Mouse (Mus musculus) forebrain, embryonic 10.5 days (tissue): ENCODE measurements around the gene Rptor. TPM values are rescaled to one million over a fixed set of nuclear protein-coding genes. Genes with fewer than 3 reads are reported as not detected.
A peak's percentile ranks its signal among the peaks of the same experiment; 100 is the strongest.

Experiments
- DNase-seq: peaks from one replicate; pipeline ENCODE4 v3.0.0-alpha.2; 2017; ENCODE audit warnings: low spot score; ENCODE audit errors: extremely low spot score
- H3K27ac ChIP-seq: fragments of 300-500 bp; sonication (generic); 2 replicates; pipeline ENCODE4 v1.5.1; 2016; ENCODE audit warnings: mild to moderate bottlenecking
- H3K27me3 ChIP-seq: fragments of 300-500 bp; sonication (generic); 2 replicates; pipeline ENCODE4 v1.6.1; 2016; ENCODE audit warnings: mild to moderate bottlenecking; ENCODE audit not compliant: poor library complexity, severe bottlenecking
- H3K36me3 ChIP-seq: fragments of 300-500 bp; sonication (generic); replicated peaks from 2 replicates; pipeline ENCODE4 v1.6.1; 2016; ENCODE audit warnings: mild to moderate bottlenecking, moderate library complexity
- H3K4me1 ChIP-seq: fragments of 300-500 bp; sonication (generic); 2 replicates; pipeline ENCODE4 v1.6.1; 2016
- H3K4me3 ChIP-seq: fragments of 300-500 bp; sonication (generic); 2 replicates; pipeline ENCODE4 v1.5.1; 2016; ENCODE audit warnings: mild to moderate bottlenecking, moderate library complexity
- H3K9me3 ChIP-seq: fragments of 300-500 bp; sonication (generic); 2 replicates; pipeline ENCODE4 v1.6.1; 2016; ENCODE audit warnings: mild to moderate bottlenecking, moderate library complexity
- WGBS: fragments of 180-500 bp; shearing (Covaris S2); methylation state at CpG from one replicate; pipeline ENCODE4 v1.1.7; 2016; 5-methylcytosine and 5-hydroxymethylcytosine counted together
- polyA plus RNA-seq: library from polyadenylated mRNA; unstranded; fragments of >200 nt; fragmentation: Nextera tagmentation; extraction: Ambion mirVana; gene quantifications from 2 replicates; pipeline ENCODE4 v1.2.1, GENCODE M21; 2016

Gene Rptor
- polyA plus RNA-seq, 1 experiment from 2014 or later = 12.8 TPM

DNA sequence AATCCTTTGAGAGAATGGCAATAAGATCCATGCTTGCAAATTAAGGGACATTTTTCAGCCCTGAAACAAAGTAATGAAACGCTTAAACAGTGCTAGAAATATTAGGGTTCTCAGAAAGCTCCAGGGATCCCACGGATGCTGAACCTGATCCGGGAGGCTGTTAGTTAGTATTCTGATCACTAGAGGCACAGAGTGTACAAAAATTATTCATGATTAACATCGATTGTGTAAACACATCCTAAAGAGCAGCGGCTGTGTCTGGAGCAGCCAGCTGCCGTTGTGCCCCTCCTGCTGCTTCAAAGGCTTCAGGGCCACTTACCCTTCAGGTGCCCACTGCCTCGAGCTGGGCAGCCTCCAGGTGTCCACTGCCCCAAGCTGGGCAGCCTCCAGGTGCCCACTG is 185.8 kb downstream of the Rptor start:
- H3K36me3 ChIP-seq = 0 out of 2 replicates have a peak, but pooled peaks cover 10% of the 10 kb centered on the region
- peaks cover 24% of the 10 kb centered on the region for H3K4me1 ChIP-seq
- no peaks in the 10 kb centered on the region for H3K9me3 ChIP-seq
- 85% methylated on average over 7 of the region's 7 CpGs for WGBS
- no peak overlapping the region for H3K27ac ChIP-seq
- no peak for DNase-seq
- H3K4me3 ChIP-seq = no peak overlapping the region
- no peaks in the 10 kb centered on the region for H3K27me3 ChIP-seq

DNA sequence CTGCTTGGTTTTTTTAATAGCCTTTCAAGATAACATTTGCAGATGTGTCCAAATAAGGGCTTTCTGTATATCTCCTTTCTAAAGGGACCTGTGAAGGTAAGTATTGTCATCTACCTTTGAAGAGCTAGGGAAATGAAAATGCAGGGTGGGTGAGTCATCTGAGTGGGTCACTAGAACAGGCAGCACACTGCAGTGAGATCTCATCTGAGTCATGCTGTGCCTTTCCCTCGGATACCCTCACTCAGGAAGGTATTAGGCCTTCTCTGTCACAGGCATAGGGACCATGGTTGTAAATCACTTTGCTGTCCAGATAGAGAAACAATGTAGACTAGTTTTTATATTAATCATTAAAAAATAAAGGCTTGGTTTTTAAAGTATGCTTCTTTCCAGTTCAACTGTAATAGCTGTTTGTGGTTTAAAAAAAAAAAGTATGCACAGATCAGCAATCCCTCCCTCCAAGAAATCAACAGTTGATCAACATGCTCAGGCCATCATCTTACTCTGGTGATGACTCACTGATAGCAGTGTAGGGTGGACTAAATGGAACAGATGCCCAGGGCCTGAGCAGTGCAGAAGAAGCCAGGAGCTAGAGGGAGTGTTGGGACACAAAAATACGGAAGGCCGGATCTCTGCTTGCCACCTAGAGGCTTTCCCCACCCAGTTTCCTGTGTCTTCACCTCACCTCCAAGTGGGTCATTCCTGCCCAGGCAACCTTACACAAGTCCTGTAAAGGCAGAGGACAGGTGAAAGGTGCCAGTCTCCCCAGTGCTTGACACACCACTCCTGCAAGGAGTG is 186.4 kb downstream of the Rptor start:
- Histone ChIP-seq H3K9me3 (no peaks in the 10 kb centered on the region), H3K4me1 (peaks cover 24% of the 10 kb centered on the region), H3K27ac (peak overlapping the region; percentile 31; the same call in 1 of the 2 replicates), H3K27me3 (no peaks in the 10 kb centered on the region), H3K36me3 (0 out of 2 replicates have a peak, but pooled peaks cover 10% of the 10 kb centered on the region), H3K4me3 (no peak overlapping the region)
- no peak for DNase-seq
- WGBS = 67% methylated on average over 3 of the region's 3 CpGs

DNA sequence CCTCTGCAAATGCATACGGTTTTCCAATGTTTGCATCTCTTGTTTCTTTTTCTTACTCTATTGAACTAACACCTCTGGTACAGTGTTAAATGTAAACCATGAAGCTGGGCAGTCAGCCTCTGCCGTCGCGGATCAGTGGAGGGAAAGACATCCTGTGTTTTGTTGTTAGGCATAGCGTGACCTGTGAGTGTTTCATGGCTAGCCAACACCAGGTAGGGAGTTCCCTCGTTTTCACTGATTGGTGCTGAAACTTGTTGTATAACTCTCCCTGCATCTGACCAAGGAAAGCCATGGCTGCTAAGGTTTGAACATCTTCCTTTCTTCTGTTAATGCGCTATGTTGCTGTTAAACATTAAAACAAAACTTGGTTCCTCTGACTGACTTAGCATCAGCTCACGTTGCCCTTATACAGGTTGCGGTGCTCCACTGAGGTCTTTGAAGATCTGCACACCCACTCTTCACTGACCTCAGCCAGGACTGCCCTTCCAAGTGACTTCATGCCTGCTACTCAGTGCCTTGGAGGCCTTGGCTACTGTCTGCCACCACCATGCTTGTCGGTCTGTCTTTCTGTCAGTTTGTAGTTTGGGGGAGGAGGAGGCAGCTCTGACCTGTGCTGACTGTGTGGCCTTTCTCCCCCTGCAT is 189.3 kb downstream of the Rptor start:
- Histone ChIP-seq H3K9me3 (no peaks in the 10 kb centered on the region), H3K4me1 (peaks cover 39% of the 10 kb centered on the region), H3K27me3 (no peaks in the 10 kb centered on the region), H3K4me3 (no peak overlapping the region), H3K27ac (no peak overlapping the region), H3K36me3 (0 out of 2 replicates have a peak, but pooled peaks cover 3% of the 10 kb centered on the region)
- 91% methylated on average over 10 of the region's 10 CpGs for WGBS
- no peak for DNase-seq

DNA sequence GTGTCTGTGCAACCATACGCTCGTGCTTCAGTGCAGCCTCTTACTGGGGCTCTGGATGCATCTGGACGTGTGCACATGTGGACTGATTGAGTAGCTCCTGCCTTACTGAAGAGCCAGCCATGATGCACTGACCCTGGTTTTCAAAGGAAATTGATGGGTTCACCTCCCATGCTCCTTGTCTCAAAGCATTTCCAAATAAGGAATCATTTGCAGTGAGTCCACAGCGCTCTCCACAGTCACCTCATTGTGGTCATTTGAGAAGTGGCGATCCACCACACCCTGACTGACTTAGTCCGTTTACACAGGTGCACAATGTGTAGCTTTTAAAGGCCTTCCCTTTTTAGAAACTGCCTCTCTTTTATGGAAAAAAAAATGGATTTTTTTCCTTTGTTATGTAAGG is 190.7 kb downstream of the Rptor start:
- H3K4me1 ChIP-seq = peaks cover 36% of the 10 kb centered on the region
- DNase-seq = no peak
- H3K9me3 ChIP-seq = no peaks in the 10 kb centered on the region
- H3K36me3 ChIP-seq = no peaks in the 10 kb centered on the region; the same call in 1 of the 2 replicates
- peak overlapping the region; percentile 27; the same call in 1 of the 2 replicates for H3K27ac ChIP-seq
- H3K4me3 ChIP-seq = no peak overlapping the region
- H3K27me3 ChIP-seq = no peaks in the 10 kb centered on the region
- 70% methylated on average over 6 of the region's 6 CpGs for WGBS

DNA sequence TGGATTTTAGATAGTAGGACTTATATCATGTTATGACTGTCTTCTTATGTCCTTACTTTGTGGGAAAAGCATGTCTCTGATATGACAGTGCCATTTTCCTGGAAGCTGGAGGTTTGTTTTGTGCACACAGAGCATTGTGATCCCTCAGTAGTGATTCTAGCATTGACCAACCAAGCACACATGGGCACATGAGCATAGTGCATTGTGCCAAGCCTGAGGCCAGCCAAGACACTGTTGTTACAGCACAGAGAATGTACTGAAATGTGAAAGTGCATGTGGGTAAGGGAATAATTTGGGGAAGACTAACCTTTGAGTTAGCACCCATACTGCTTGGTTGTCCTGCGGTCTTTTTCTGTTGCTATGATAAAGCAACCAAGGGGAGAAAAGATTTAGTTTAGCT is 191.3 kb downstream of the Rptor start:
- peaks cover 34% of the 10 kb centered on the region for H3K4me1 ChIP-seq
- H3K27me3 ChIP-seq = no peaks in the 10 kb centered on the region
- no peak overlapping the region; the same call in 1 of the 2 replicates for H3K27ac ChIP-seq
- no peak for DNase-seq
- no peaks in the 10 kb centered on the region for H3K9me3 ChIP-seq
- WGBS = 97% methylated on average over 1 of the region's 1 CpGs
- peaks cover 5% of the 10 kb centered on the region; the same call in 1 of the 2 replicates for H3K36me3 ChIP-seq
- H3K4me3 ChIP-seq = no peak overlapping the region

DNA sequence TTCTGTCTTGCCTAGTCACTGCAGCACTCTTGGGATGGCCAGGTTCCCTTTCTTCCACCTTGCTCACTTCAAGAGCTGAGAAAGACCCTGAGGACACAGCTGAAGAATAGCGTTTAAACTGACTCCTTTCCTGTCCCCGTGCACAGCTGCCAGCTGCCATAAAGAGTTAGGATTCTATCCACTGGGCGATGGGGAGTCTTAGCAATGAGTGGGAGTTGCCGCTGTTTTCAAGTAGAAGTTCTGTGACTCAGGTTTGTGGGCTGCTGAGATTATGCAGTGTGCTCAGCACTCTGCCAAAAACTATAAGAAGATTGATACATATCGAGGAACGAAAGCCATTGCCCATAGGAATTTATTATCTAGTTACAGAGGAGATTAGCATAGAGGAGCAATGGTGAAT is 192.0 kb downstream of the Rptor start:
- no peaks in the 10 kb centered on the region for H3K9me3 ChIP-seq
- no peak overlapping the region for H3K27ac ChIP-seq
- H3K27me3 ChIP-seq = no peaks in the 10 kb centered on the region
- 86% methylated on average over 6 of the region's 6 CpGs for WGBS
- DNase-seq = no peak
- peaks cover 30% of the 10 kb centered on the region for H3K4me1 ChIP-seq
- H3K36me3 ChIP-seq = peaks cover 10% of the 10 kb centered on the region
- no peak overlapping the region for H3K4me3 ChIP-seq

DNA sequence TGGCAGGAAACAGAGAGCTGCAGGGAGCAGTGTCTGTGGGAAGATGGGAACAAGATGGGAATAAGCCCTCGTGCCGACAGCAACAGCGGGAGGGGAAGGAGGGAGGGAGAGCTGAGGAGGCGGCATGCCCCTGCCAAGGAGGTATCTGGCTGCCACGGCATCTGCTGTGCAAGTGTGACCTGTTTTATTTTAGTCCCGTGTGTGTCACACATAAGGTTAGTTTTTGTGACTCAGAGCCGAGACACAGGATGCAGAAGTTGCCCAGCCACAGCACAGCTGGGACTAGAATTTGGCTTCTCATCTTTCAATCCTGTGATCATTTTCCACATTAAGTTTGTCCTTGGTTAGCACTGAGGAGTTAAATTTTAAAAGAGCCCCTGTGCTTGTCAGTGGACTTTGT is 193.7 kb downstream of the Rptor start:
- Histone ChIP-seq H3K9me3 (no peaks in the 10 kb centered on the region), H3K27me3 (no peaks in the 10 kb centered on the region), H3K4me1 (peaks cover 24% of the 10 kb centered on the region), H3K27ac (peak overlapping the region; percentile 40; the same call in 1 of the 2 replicates), H3K36me3 (peaks cover 13% of the 10 kb centered on the region), H3K4me3 (no peak overlapping the region)
- WGBS = 67% methylated on average over 7 of the region's 7 CpGs
- no peak for DNase-seq

DNA sequence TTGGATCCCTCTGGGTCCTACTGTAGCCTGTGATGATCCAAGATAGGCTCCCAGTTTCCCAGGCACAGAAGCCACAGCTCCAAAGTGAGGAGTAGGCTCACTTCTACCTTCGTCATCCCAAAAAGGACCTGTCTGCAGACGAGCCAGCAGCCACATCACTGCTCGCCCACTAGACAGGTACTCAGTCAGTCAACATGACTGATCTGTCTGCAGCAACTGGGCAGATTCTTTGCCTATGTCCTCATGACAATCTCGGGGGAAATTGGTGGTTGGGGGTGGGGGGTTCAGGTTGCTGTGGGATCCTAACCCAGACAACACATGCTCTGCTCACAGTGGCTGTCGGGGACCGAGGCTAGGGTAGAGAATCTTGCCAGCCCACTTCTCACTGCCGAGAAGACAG is 194.1 kb downstream of the Rptor start:
- H3K4me3 ChIP-seq = no peak overlapping the region
- WGBS = 91% methylated on average over 7 of the region's 7 CpGs
- no peak for DNase-seq
- H3K27ac ChIP-seq = no peak overlapping the region
- peaks cover 13% of the 10 kb centered on the region for H3K36me3 ChIP-seq
- H3K9me3 ChIP-seq = no peaks in the 10 kb centered on the region
- H3K27me3 ChIP-seq = no peaks in the 10 kb centered on the region
- H3K4me1 ChIP-seq = peaks cover 24% of the 10 kb centered on the region

DNA sequence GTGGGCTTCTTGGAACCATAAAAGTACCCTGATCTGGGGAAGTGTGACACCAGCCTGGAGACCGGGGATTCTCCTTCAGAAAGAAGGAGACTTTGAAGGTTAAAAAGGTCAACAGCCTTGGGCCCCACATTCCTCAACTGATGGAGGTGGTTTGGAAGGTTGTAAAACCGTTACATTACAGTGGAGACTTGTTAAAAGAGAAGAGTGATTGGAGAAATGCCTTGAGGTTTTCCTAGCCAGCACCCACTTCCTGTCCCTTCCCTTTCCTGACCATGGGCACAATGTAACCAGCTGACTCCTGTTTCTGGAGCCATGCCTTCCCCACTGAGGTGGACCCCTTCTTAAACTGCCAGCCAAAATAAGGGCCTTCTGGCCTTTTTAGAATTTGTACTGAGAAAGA is 196.8 kb downstream of the Rptor start:
- Histone ChIP-seq H3K27me3 (no peaks in the 10 kb centered on the region), H3K27ac (no peak overlapping the region), H3K9me3 (no peaks in the 10 kb centered on the region), H3K4me3 (no peak overlapping the region), H3K4me1 (peaks cover 15% of the 10 kb centered on the region), H3K36me3 (peaks cover 37% of the 10 kb centered on the region)
- WGBS = 67% methylated on average over 2 of the region's 2 CpGs
- no peak for DNase-seq

DNA sequence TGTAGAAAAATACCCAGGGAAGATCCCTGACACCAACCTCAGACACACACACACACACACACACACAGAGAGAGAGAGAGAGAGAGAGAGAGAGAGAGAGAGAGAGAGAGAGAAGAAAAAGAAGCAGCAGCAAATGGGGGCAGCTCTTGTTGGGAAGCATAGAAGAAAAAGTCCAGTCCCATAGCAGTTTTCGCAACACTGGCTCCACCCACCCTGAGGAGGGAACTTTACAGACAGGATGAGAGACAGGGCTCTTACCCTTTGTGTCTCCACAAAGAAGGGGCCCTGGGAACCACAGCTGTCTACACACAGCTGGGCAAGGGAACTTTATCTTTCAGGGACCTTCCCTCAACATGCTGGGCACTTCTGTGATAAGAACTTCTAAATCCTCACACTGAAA is 199.2 kb downstream of the Rptor start:
- no peak overlapping the region for H3K27ac ChIP-seq
- no peak for DNase-seq
- WGBS = 84% methylated on average over 1 of the region's 1 CpGs
- peaks cover 54% of the 10 kb centered on the region for H3K36me3 ChIP-seq
- H3K4me3 ChIP-seq = no peak overlapping the region
- no peaks in the 10 kb centered on the region for H3K9me3 ChIP-seq
- 0 out of 2 replicates have a peak, but pooled peaks cover under 1% of the 10 kb centered on the region for H3K4me1 ChIP-seq
- H3K27me3 ChIP-seq = no peaks in the 10 kb centered on the region

DNA sequence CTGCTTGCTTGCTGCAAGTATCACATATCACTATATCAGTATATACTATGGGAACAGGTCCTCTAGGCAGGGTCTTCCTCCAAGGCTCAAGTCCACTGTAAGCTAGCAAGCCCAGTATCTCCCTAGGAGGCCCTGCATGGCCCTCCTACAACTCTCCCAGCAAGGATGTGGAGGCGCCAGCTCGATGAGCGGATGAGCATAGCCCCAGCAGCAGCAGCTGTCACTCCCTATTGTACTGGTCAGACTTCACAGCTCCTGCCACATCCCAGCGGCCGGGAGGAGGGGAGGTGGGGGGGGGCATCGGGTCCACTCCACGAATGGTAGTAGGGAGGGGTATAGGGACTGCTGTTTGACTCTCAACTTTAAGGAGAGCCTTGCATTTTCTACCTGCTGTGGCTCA is 200.2 kb downstream of the Rptor start:
- Histone ChIP-seq H3K4me1 (0 out of 2 replicates have a peak, but pooled peaks cover 5% of the 10 kb centered on the region), H3K27me3 (no peaks in the 10 kb centered on the region), H3K4me3 (no peak overlapping the region), H3K27ac (no peak overlapping the region), H3K9me3 (no peaks in the 10 kb centered on the region), H3K36me3 (peaks cover 60% of the 10 kb centered on the region)
- DNase-seq = no peak
- WGBS = 83% methylated on average over 7 of the region's 7 CpGs

DNA sequence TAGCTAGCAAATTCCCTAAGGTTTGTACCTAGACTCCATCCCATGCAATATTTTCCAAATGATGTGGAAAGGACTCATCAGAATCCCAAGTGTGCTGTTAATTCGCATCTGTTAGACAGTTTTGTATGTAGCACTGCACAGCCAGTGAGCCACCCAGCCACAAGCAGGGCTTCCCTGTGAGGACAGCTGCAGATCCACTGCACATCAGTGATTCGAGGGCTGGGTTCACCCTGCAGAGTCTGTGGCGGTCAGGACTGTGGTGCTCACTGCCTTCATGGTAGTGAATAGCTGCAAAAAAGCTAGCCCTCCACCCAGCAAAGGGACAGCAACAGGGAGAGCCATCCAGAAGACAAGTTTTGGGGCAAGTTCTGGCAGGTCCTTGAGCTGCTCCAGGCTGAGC is 201.7 kb downstream of the Rptor start:
- Histone ChIP-seq H3K36me3 (peaks cover 64% of the 10 kb centered on the region), H3K27ac (no peak overlapping the region), H3K9me3 (no peaks in the 10 kb centered on the region), H3K4me1 (0 out of 2 replicates have a peak, but pooled peaks cover 5% of the 10 kb centered on the region), H3K27me3 (no peaks in the 10 kb centered on the region), H3K4me3 (no peak overlapping the region)
- WGBS = 89% methylated on average over 3 of the region's 3 CpGs
- no peak for DNase-seq
